Mouse (Mus musculus) myocyte (in vitro differentiated cells): ENCODE results near the gene Tchp.

Source experiments
- MAX ChIP-seq: IDR thresholded peaks from one replicate; pipeline ENCODE4 v1.6.1; 2011; ENCODE audit warnings: low read depth, mild to moderate bottlenecking, control low read depth
- POLR2A ChIP-seq: IDR thresholded peaks from one replicate; pipeline ENCODE4 v1.6.1; 2011; ENCODE audit warnings: low read depth, mild to moderate bottlenecking, control low read depth, moderate library complexity; ENCODE audit not compliant: insufficient read length
- POLR2AphosphoS2 ChIP-seq: IDR thresholded peaks from one replicate; pipeline ENCODE4 v1.6.1; 2011; ENCODE audit warnings: low read depth, control low read depth; ENCODE audit not compliant: insufficient read length
- SRF ChIP-seq: IDR thresholded peaks from one replicate; pipeline ENCODE4 v1.6.1; 2011; ENCODE audit warnings: low read depth; ENCODE audit not compliant: control insufficient read depth, insufficient read length
- USF1 ChIP-seq: IDR thresholded peaks from one replicate; pipeline ENCODE4 v1.6.1; 2011; ENCODE audit warnings: low read depth, mild to moderate bottlenecking, control low read depth, moderate library complexity

DNA sequence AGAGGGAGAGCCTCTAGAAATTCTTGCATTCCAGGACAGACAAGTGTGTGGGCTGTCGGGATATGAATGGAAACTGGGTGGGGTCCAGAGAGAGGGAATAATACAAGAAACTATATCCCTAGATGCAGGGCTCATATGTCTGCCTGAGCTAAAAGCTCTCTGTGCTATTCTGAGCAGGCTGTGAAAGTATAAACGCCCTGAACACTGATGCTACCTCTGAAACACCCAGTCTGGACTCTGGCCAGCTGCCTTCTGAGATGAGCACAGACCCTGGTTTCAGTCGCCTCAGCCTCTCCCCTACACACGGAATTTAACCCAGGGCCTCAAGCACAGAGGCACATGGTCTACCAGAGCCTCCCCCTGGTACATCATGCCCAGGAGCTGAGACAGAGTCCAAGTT lies 33.0 kb downstream of the Tchp start:
- no peak for TF ChIP-seq POLR2A
- TF ChIP-seq USF1, result no peak
- TF ChIP-seq POLR2AphosphoS2, result no peak
- no peak for TF ChIP-seq MAX
- no peak for TF ChIP-seq SRF
